Mouse (Mus musculus) splenic B cell, adult 2 months (primary cell): ENCODE data around the gene Lactb.
"Not testable (repeated sequence)": the region's sequence is repeated elsewhere in the genome, so short reads cannot be mapped to it uniquely, and the experiment has no call there.

Source experiments
- DNase-seq: peaks from one replicate; pipeline ENCODE4 v3.0.0-alpha.2; 2011; ENCODE audit warnings: low read depth, low spot score
- H3K27me3 ChIP-seq: 2 replicates; pipeline ENCODE4 v1.6.1; 2012; ENCODE audit warnings: mild to moderate bottlenecking, low read length, moderate library complexity, mixed read lengths; ENCODE audit not compliant: control insufficient read depth, poor library complexity, insufficient read depth, severe bottlenecking
- H3K36me3 ChIP-seq: 2 replicates; pipeline ENCODE4 v1.6.1; 2012; ENCODE audit warnings: mild to moderate bottlenecking, low read length, moderate library complexity, mixed read lengths; ENCODE audit not compliant: control insufficient read depth, poor library complexity, insufficient read depth, severe bottlenecking

The Lactb gene

DNA sequence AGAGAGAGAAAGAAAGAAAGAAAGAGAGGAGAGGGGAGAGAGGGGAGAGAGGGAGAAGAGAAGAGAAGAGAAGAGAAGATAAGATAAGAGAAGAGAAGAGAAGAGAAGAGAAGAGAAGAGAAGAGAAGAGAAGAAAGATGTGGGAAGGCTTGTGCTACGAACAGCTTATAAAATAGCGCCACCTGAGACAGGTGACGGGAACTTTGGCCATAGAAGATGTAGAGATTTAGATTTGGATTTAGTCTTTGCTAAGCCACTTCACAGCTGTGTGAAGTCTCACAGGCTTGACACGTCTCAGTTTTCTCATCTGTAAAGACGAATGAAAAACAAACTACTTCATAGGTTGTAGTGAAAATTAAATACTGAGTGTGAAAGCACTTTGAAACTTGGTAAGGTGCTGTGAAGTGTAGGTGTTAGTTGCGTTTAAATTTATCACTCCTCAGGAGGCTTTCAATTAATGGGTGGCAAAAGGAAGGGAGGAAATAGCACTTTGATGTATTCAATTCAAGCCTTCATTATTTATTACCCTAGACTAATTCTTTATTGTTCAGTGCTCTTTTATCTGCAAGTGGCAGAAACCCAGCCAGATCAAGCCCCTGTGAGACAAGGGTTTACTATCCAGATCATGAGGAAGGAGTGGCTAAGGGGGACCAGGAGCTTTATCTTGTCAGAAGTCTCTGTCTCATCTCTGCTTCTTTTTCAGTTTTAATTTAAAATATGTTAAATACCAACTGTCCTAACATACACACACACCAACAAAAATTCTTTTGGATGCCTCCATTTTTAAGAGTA lies 54.6 kb downstream of the Lactb start:
- no peaks in the 10 kb centered on the region for H3K27me3 ChIP-seq
- DNase-seq, result peak; percentile 45
- H3K36me3 ChIP-seq, result no peaks in the 10 kb centered on the region

GRCm38 (mm10) chr9:66919981-66920380 lies 55.3 kb downstream of the Lactb start:
- Histone ChIP-seq H3K27me3 (no peaks in the 10 kb centered on the region), H3K36me3 (no peaks in the 10 kb centered on the region)
- no peak for DNase-seq

- DNase-seq, result peak; percentile 96
- Histone ChIP-seq H3K36me3 (no peaks in the 10 kb centered on the region), H3K27me3 (no peaks in the 10 kb centered on the region)
Measured at GRCm38 (mm10) chr9:66919382-66919971, 55.8 kb downstream of the Lactb start, which contains the start of gene Rab8b. Gene Rab8b, minus strand, starts transcription at chr9:66919687.

DNA sequence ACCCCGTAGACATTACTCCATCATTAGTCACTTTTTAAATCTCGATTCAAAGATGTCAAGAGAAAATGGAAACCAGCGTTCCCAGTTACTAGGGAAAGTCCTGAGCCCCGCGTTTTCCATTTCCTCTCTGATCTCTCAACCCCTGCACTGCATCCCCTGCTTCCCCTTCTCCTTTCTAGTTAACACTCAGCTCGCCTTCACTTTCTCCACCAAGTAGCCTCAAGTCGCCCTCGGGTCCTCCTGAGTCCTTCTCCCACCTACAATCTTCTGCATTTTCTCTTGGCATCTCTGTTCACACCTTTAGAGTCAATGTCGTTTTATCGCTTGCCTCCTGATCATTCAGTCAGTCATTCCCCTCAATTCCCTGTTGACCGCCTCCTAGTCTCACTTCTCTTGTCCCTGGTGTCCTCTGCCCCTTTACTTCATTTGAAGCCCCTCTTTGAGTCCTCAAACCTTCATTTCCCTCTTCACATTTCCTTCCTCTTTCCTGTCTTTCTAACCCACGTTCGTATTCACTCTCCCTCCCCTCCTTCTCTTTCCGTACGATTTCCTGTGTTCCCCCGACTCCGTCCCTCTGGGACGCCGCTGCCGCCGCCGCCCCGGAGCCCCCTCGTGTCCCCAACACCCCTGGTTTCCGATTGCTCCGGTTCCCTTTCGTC lies 56.5 kb downstream of the Lactb start:
- no peaks in the 10 kb centered on the region for H3K27me3 ChIP-seq
- no peak for DNase-seq
- H3K36me3 ChIP-seq, result no peaks in the 10 kb centered on the region

DNA sequence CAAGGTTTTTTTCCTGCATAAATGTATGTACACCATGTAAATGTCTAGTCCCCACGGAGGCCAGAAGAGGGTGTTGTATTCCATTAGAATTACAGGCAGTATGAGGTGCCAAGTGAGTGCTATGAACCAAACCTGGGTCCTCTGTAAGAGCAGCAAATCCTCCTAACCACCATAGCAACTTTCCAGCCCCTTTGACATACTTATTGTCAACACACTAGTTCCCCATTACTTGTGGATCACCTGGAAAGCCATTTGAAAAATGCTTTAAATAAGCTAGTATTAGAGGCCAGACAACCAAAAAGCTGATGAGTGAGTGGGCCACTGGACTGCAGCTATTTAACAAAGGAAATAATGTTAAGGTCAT lies 57.4 kb downstream of the Lactb start:
- Histone ChIP-seq H3K27me3 (no peaks in the 10 kb centered on the region), H3K36me3 (no peaks in the 10 kb centered on the region)
- DNase-seq, result no peak

GRCm38 (mm10) chr9:66917216-66917891 lies 57.9 kb downstream of the Lactb start:
- DNase-seq, result no peak
- H3K36me3 ChIP-seq, result no peaks in the 10 kb centered on the region
- no peaks in the 10 kb centered on the region for H3K27me3 ChIP-seq

DNA sequence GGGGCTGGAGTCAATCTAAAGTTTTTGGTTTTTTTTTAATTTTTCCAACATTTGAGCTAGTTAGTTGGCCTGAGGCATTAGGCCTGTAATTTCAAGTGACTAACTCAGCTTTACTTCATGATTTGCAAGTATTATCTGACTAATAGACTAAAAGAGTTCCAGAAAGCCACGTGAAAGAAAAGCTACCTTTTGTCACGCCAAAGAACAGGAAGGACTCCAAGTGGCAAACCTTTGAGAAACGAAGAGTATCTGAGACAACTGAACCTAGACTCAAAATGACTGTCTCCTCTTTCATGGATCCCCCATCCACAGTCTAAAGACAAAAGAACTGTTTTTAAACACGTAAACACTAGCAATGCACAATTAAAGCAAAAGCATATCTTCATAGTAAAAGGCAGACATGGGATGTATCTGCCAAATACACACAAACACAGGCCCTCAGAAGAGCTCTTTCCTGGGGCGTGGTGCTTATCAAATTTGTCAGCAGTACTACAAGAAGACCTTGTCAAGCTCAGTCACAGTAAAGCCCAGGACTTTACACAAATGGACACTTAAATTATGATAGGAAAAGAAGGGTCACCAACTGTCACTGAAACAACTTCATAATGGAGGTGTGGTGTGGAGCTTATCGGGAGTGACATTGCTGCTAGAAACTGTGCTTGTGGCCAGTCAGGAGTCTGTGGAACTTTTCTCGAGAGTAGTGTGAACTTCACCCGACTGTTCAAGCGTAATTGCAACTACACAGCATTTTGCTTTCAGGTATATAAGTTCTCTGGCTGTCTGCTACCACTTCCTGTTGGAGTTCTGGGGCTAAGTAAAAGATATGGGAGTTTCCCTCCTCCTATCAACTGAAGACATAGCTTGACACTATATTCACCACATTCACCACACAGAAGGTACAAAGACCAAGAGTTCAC lies 59.2 kb downstream of the Lactb start:
- H3K27me3 ChIP-seq, result no peaks in the 10 kb centered on the region
- peak; percentile 46 for DNase-seq
- H3K36me3 ChIP-seq, result no peaks in the 10 kb centered on the region

DNA sequence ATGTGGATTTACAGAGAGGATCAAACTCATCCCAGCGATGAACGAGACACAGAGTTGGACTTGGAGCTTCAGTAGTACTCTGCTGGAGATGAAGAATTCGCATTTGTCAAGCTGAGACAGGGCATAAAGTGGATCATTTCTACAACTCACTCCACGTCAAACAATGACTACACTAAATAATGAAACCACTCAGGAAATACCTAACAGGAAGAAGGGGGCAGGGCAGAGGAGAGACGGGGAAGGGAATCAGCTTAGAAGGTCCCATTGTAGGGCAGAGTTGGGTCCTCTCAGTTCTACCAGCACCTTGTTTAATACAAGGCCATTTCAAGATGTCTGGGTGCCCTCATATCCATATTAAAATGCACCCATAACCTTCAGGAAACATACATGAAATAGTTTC lies 59.9 kb downstream of the Lactb start:
- Histone ChIP-seq H3K27me3 (no peaks in the 10 kb centered on the region), H3K36me3 (no peaks in the 10 kb centered on the region)
- DNase-seq, result no peak

- Histone ChIP-seq H3K36me3 (no peaks in the 10 kb centered on the region), H3K27me3 (no peaks in the 10 kb centered on the region)
- no peak for DNase-seq
Measured at GRCm38 (mm10) chr9:66914540-66914939, 60.7 kb downstream of the Lactb start.

DNA sequence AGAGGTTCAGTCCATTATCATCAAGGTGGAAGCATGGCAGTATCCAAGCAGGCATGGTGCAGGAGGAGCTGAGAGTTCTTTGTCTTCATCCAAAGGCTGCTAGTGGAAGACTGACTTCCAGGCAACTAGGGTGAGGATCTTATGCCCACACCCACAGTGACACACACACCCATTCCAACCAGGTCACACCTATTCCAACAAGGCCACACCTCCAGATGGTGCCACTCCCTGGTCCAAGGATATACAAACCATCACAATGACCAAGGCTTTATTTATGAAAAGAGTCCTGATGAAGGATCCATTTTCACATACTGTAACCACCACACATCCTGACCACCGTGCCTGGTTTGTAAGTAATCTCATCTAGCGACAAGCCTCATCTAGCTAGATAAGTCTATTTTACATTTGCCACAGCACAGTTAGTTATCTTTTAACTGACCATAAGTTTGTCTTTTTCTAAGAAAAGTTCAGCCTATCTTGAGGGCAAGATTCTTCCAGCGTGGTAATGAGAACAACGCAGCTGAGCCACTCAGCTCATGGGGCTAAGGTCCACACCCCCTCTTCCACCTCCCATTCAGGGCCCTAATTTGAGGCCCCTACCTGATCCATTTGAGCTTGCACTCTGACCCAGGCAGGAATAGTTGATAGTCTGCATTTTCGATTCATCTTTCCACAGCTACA lies 61.9 kb downstream of the Lactb start:
- not testable (repeated sequence) for H3K27me3 ChIP-seq, H3K36me3 ChIP-seq, DNase-seq

- H3K36me3 ChIP-seq, result no peaks in the 10 kb centered on the region
- H3K27me3 ChIP-seq, result no peaks in the 10 kb centered on the region
- DNase-seq, result no peak
Measured at GRCm38 (mm10) chr9:66912304-66912703, 63.0 kb downstream of the Lactb start.

DNA sequence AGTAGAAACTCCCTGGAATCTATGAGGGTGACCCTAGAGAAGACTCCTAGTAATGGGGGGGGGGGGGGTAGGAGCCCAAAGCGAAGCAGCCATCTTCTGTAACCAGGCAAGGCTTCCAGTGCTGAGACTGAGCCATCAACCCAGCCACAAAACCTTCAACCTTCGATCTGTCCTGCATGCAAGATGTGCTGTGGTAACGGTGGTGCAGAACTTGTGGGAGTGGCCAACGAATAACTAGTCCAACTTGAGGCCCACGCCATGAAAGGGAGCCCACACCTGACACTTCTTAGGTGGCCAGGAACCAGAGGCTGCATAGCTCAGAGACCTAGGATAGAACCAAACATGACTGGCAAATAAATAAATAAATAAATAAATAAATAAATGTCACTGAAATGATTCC lies 64.6 kb downstream of the Lactb start:
- Histone ChIP-seq H3K36me3 (no peaks in the 10 kb centered on the region), H3K27me3 (no peaks in the 10 kb centered on the region)
- DNase-seq, result no peak

- DNase-seq, result no peak
- no peaks in the 10 kb centered on the region for H3K36me3 ChIP-seq
- H3K27me3 ChIP-seq, result no peaks in the 10 kb centered on the region
Measured at GRCm38 (mm10) chr9:66909922-66910321, 65.4 kb downstream of the Lactb start.
